Mouse (Mus musculus) forebrain, embryonic 14.5 days (tissue): ENCODE measurements at regions not wholly inside any gene's neighbourhood (a gene's known extent, or its start where the extent isn't known, plus 50 kb on each side); places are given as distances from the start of the nearest gene placed in this dataset.

Source experiments
- ATAC-seq: fragments of 200-750 bp; cut with Nextera tagmentation; 2 replicates; pipeline ENCODE4 v1.8.0; 2017; ENCODE audit warnings: mild to moderate bottlenecking, moderate library complexity
- DNase-seq: peaks from one replicate; pipeline ENCODE4 v3.0.0-alpha.2; 2015; ENCODE audit warnings: low spot score
- H3K27ac ChIP-seq: fragments of 300-500 bp; sonication (generic); 2 replicates; pipeline ENCODE4 v1.5.1; 2014; ENCODE audit warnings: low read depth, mild to moderate bottlenecking, control low read depth, low read length, moderate library complexity
- H3K27me3 ChIP-seq: fragments of 300-500 bp; sonication (generic); replicated peaks from 2 replicates; pipeline ENCODE4 v1.6.1; 2014; ENCODE audit warnings: low read length, control low read depth, mixed read lengths; ENCODE audit not compliant: control insufficient read depth, insufficient read depth
- H3K36me3 ChIP-seq: fragments of 300-500 bp; sonication (generic); 2 replicates; pipeline ENCODE4 v1.6.1; 2014; ENCODE audit warnings: low read length, control low read depth; ENCODE audit not compliant: control insufficient read depth, insufficient read depth
- H3K4me1 ChIP-seq: fragments of 300-500 bp; sonication (generic); 2 replicates; pipeline ENCODE4 v1.6.1; 2014; ENCODE audit warnings: antibody characterized with exemption, low read length, control low read depth; ENCODE audit not compliant: control insufficient read depth, insufficient read depth
- H3K4me2 ChIP-seq: fragments of 300-500 bp; sonication (generic); 2 replicates; pipeline ENCODE4 v1.6.1; 2014; ENCODE audit warnings: mild to moderate bottlenecking, control low read depth, low read length
- H3K4me3 ChIP-seq: fragments of 300-500 bp; sonication (generic); 2 replicates; pipeline ENCODE4 v1.5.1; 2014; ENCODE audit warnings: low read depth, low read length, control low read depth
- H3K9ac ChIP-seq: fragments of 300-500 bp; sonication (generic); 2 replicates; pipeline ENCODE4 v1.6.1; 2014; ENCODE audit warnings: mild to moderate bottlenecking, low read length, control low read depth, moderate library complexity
- H3K9me3 ChIP-seq: fragments of 300-500 bp; sonication (generic); replicated peaks from 2 replicates; pipeline ENCODE4 v1.6.1; 2016; ENCODE audit warnings: low read length, control low read depth, mixed read lengths; ENCODE audit not compliant: control insufficient read depth
- WGBS: fragments of 180-500 bp; shearing (Covaris S2); extraction: QIAGEN DNeasy Blood & Tissue Kit; methylation state at CpG from one replicate; pipeline ENCODE4 v1.1.7; 2014; 5-methylcytosine and 5-hydroxymethylcytosine counted together

- DNase-seq: no peak
- Histone ChIP-seq H3K4me3 (no peak overlapping the region), H3K27me3 (no peaks in the 10 kb centered on the region), H3K9ac (no peak overlapping the region), H3K4me1 (no peaks in the 10 kb centered on the region), H3K9me3 (no peaks in the 10 kb centered on the region), H3K27ac (no peak overlapping the region), H3K4me2 (no peak overlapping the region), H3K36me3 (no peaks in the 10 kb centered on the region)
- 71% methylated on average over 11 of the region's 11 CpGs for WGBS
- no peak for ATAC-seq
Measured at GRCm38 (mm10) chr13:110741576-110742206, 346.8 kb downstream of the Plk2 start.

GRCm38 (mm10) chr13:110747223-110747868 is 352.5 kb downstream of the Plk2 start:
- Histone ChIP-seq H3K36me3 (no peaks in the 10 kb centered on the region), H3K4me2 (no peak overlapping the region), H3K9ac (no peak overlapping the region), H3K27ac (no peak overlapping the region), H3K4me1 (peaks cover 4% of the 10 kb centered on the region), H3K27me3 (no peaks in the 10 kb centered on the region), H3K9me3 (no peaks in the 10 kb centered on the region), H3K4me3 (no peak overlapping the region)
- 45% methylated on average over 6 of the region's 6 CpGs for WGBS
- ATAC-seq (no peak), DNase-seq (peak; percentile 17)

- H3K4me2 ChIP-seq: no peak overlapping the region
- H3K36me3 ChIP-seq: no peaks in the 10 kb centered on the region
- 83% methylated on average over 4 of the region's 4 CpGs for WGBS
- no peak overlapping the region for H3K4me3 ChIP-seq
- no peak overlapping the region for H3K9ac ChIP-seq
- no peaks in the 10 kb centered on the region for H3K27me3 ChIP-seq
- no peak overlapping the region for H3K27ac ChIP-seq
- ATAC-seq: no peak
- no peaks in the 10 kb centered on the region for H3K9me3 ChIP-seq
- no peaks in the 10 kb centered on the region for H3K4me1 ChIP-seq
- no peak for DNase-seq
Measured at GRCm38 (mm10) chr13:110752746-110753145, 357.9 kb downstream of the Plk2 start.

GRCm38 (mm10) chr13:110754548-110754947 is 359.7 kb downstream of the Plk2 start:
- Histone ChIP-seq H3K4me1 (no peaks in the 10 kb centered on the region), H3K9me3 (no peaks in the 10 kb centered on the region), H3K27me3 (no peaks in the 10 kb centered on the region), H3K9ac (no peak overlapping the region), H3K27ac (no peak overlapping the region), H3K36me3 (no peaks in the 10 kb centered on the region), H3K4me2 (no peak overlapping the region), H3K4me3 (no peak overlapping the region)
- WGBS: 65% methylated on average over 9 of the region's 9 CpGs
- DNase-seq: peak; percentile 46
- peak; percentile 46; the same call in 1 of the 2 replicates for ATAC-seq

- no peaks in the 10 kb centered on the region for H3K9me3 ChIP-seq
- H3K27ac ChIP-seq: no peak overlapping the region
- no peaks in the 10 kb centered on the region for H3K4me1 ChIP-seq
- no peaks in the 10 kb centered on the region for H3K27me3 ChIP-seq
- no peak overlapping the region for H3K4me3 ChIP-seq
- 91% methylated on average over 2 of the region's 2 CpGs for WGBS
- H3K4me2 ChIP-seq: no peak overlapping the region
- ATAC-seq (no peak), DNase-seq (no peak)
- no peaks in the 10 kb centered on the region for H3K36me3 ChIP-seq
- H3K9ac ChIP-seq: no peak overlapping the region
Measured at GRCm38 (mm10) chr13:110756877-110757276, 362.0 kb downstream of the Plk2 start.

GRCm38 (mm10) chr13:110769210-110769609 is 374.4 kb downstream of the Plk2 start:
- Histone ChIP-seq H3K27me3 (no peaks in the 10 kb centered on the region), H3K4me3 (no peak overlapping the region), H3K4me2 (no peak overlapping the region), H3K9ac (no peak overlapping the region), H3K27ac (no peak overlapping the region), H3K4me1 (no peaks in the 10 kb centered on the region), H3K36me3 (no peaks in the 10 kb centered on the region), H3K9me3 (no peaks in the 10 kb centered on the region)
- ATAC-seq (no peak), DNase-seq (no peak)

GRCm38 (mm10) chr13:110775251-110775650 is 380.4 kb downstream of the Plk2 start:
- no peak overlapping the region for H3K27ac ChIP-seq
- H3K27me3 ChIP-seq: no peaks in the 10 kb centered on the region
- no peak overlapping the region for H3K4me3 ChIP-seq
- no peaks in the 10 kb centered on the region for H3K36me3 ChIP-seq
- no peak for DNase-seq
- H3K9ac ChIP-seq: no peak overlapping the region
- no peak overlapping the region for H3K4me2 ChIP-seq
- no peak for ATAC-seq
- no peaks in the 10 kb centered on the region for H3K9me3 ChIP-seq
- H3K4me1 ChIP-seq: no peaks in the 10 kb centered on the region

GRCm38 (mm10) chr13:110784162-110784785 is 389.4 kb downstream of the Plk2 start:
- Histone ChIP-seq H3K9me3 (no peaks in the 10 kb centered on the region), H3K9ac (no peak overlapping the region), H3K4me3 (no peak overlapping the region), H3K27me3 (no peaks in the 10 kb centered on the region), H3K36me3 (no peaks in the 10 kb centered on the region), H3K4me2 (no peak overlapping the region), H3K27ac (no peak overlapping the region), H3K4me1 (no peaks in the 10 kb centered on the region)
- ATAC-seq (no peak), DNase-seq (peak; percentile 11)
- WGBS: 86% methylated on average over 12 of the region's 12 CpGs

- H3K9me3 ChIP-seq: no peaks in the 10 kb centered on the region
- H3K36me3 ChIP-seq: no peaks in the 10 kb centered on the region
- WGBS: 91% methylated on average over 5 of the region's 5 CpGs
- H3K27me3 ChIP-seq: no peaks in the 10 kb centered on the region
- no peak for DNase-seq
- H3K4me3 ChIP-seq: no peak overlapping the region
- H3K4me2 ChIP-seq: no peak overlapping the region
- ATAC-seq: no peak
- H3K27ac ChIP-seq: no peak overlapping the region
- no peaks in the 10 kb centered on the region for H3K4me1 ChIP-seq
- no peak overlapping the region for H3K9ac ChIP-seq
Measured at GRCm38 (mm10) chr13:110784822-110785221, 390.0 kb downstream of the Plk2 start.
